Mouse (Mus musculus) myocyte (in vitro differentiated cells): ENCODE data around the gene Draxin.

ENCODE experiments used
- E2F4 ChIP-seq: IDR thresholded peaks from one replicate; pipeline ENCODE4 v1.6.1; 2011; ENCODE audit warnings: mild to moderate bottlenecking, control low read depth, moderate library complexity; ENCODE audit not compliant: insufficient read depth
- MAX ChIP-seq: IDR thresholded peaks from one replicate; pipeline ENCODE4 v1.6.1; 2011; ENCODE audit warnings: low read depth, mild to moderate bottlenecking, control low read depth
- MYOG ChIP-seq, 3 experiments: IDR thresholded peaks; one replicate each; pipeline ENCODE4 v1.6.1; 2011; ENCODE audit warnings: control low read depth in 2 of 3, low read depth in 2 of 3, mild to moderate bottlenecking in 2 of 3; ENCODE audit not compliant: insufficient read length in 2 of 3, control insufficient read depth in 1 of 3, insufficient read depth in 1 of 3
- POLR2A ChIP-seq: IDR thresholded peaks from one replicate; pipeline ENCODE4 v1.6.1; 2011; ENCODE audit warnings: low read depth, mild to moderate bottlenecking, control low read depth, moderate library complexity; ENCODE audit not compliant: insufficient read length
- USF1 ChIP-seq: IDR thresholded peaks from one replicate; pipeline ENCODE4 v1.6.1; 2011; ENCODE audit warnings: low read depth, mild to moderate bottlenecking, control low read depth, moderate library complexity

DNA sequence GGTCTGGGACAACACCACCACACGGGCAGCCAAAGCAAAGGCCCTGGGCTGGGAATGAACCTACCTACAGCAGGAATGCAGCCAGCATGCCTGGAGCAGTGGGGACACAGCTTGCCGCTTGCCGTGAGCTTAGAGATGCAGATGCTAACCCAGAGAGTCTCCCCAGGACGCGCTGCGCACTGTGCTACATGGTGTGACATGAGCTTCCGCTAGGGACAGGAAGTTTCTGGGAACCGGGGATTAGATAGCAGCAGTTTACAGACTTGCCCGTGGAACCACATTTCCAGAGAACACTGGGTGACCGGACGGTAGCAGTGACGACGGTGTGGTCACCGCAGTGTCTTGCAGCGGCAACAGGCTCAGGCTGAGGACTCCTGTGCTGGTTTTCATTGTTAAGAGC lies 39.1 kb upstream of the Draxin start:
- TF ChIP-seq MYOG (IDR thresholded peaks at IDR 0.05; ENCODE audit: control insufficient read depth in 1 of 3, insufficient read depth in 1 of 3, insufficient read length in 2 of 3, low read depth in 2 of 3) (no peak), POLR2A (no peak), E2F4 (no peak), MAX (no peak), USF1 (no peak)
